Mouse (Mus musculus) forebrain, embryonic 16.5 days (tissue): ENCODE data around the gene Hnrnpul1. TPM values are rescaled to one million over a fixed set of nuclear protein-coding genes. Genes with fewer than 3 reads are reported as not detected.

ENCODE experiments used
- ATAC-seq: fragments of 200-750 bp; cut with Nextera tagmentation; 2 replicates; pipeline ENCODE4 v1.8.0; 2017; ENCODE audit warnings: mild to moderate bottlenecking, moderate library complexity
- H3K27ac ChIP-seq: fragments of 300-500 bp; sonication (generic); 2 replicates; pipeline ENCODE4 v1.5.1; 2014; ENCODE audit warnings: low read length, control low read depth
- H3K27me3 ChIP-seq: fragments of 300-500 bp; sonication (generic); replicated peaks from 2 replicates; pipeline ENCODE4 v1.6.1; 2014; ENCODE audit warnings: low read length; ENCODE audit not compliant: control insufficient read depth, insufficient read depth
- H3K36me3 ChIP-seq: fragments of 300-500 bp; sonication (generic); 2 replicates; pipeline ENCODE4 v1.6.1; 2014; ENCODE audit not compliant: control insufficient read depth, insufficient read depth
- H3K4me1 ChIP-seq: fragments of 300-500 bp; sonication (generic); replicated peaks from 2 replicates; pipeline ENCODE4 v1.6.1; 2014; ENCODE audit warnings: low read length; ENCODE audit not compliant: control insufficient read depth, insufficient read depth
- H3K4me2 ChIP-seq: fragments of 300-500 bp; sonication (generic); 2 replicates; pipeline ENCODE4 v1.6.1; 2014; ENCODE audit warnings: mild to moderate bottlenecking, low read length, control low read depth
- H3K4me3 ChIP-seq: fragments of 300-500 bp; sonication (generic); replicated peaks from 2 replicates; pipeline ENCODE4 v1.5.1; 2014; ENCODE audit warnings: mild to moderate bottlenecking, low read length, control low read depth
- H3K9ac ChIP-seq: fragments of 300-500 bp; sonication (generic); replicated peaks from 2 replicates; pipeline ENCODE4 v1.6.1; 2014; ENCODE audit warnings: low read depth, low read length, control low read depth
- H3K9me3 ChIP-seq: fragments of 300-500 bp; sonication (generic); 2 replicates; pipeline ENCODE4 v1.6.1; 2016; ENCODE audit warnings: low read length; ENCODE audit not compliant: control insufficient read depth
- WGBS: fragments of 180-500 bp; shearing (Covaris S2); extraction: QIAGEN DNeasy Blood & Tissue Kit; methylation state at CpG from one replicate; pipeline ENCODE4 v1.1.7; 2014; 5-methylcytosine and 5-hydroxymethylcytosine counted together
- polyA plus RNA-seq: library from polyadenylated mRNA; unstranded; fragments of >200 nt; fragmentation: Nextera tagmentation; extraction: Ambion mirVana; gene quantifications from 2 replicates; pipeline ENCODE4 v1.2.1, GENCODE M21; 2015

Gene Hnrnpul1
- polyA plus RNA-seq, 1 experiment from 2014 or later, result 44.2 TPM

GRCm38 (mm10) chr7:25756011-25756410 lies 1.5 kb upstream of the Hnrnpul1 start:
- 0% methylated on average over 18 of the region's 18 CpGs for WGBS
- Histone ChIP-seq H3K4me2 (peak overlapping the region; percentile 95), H3K9me3 (no peaks in the 10 kb centered on the region), H3K27me3 (no peaks in the 10 kb centered on the region), H3K36me3 (no peaks in the 10 kb centered on the region; the same call in 1 of the 2 replicates), H3K4me3 (peak overlapping the region; percentile 97), H3K27ac (peak overlapping the region; percentile 98), H3K9ac (peak overlapping the region; percentile 98), H3K4me1 (peaks cover 25% of the 10 kb centered on the region)
- peak; percentile 12; the same call in 1 of the 2 replicates for ATAC-seq

GRCm38 (mm10) chr7:25755468-25755833 lies 894 bp upstream of the Hnrnpul1 start:
- H3K4me3 ChIP-seq, result peak overlapping the region; percentile 97
- peak overlapping the region; percentile 98 for H3K27ac ChIP-seq
- ATAC-seq, result peak; percentile 59
- H3K9me3 ChIP-seq, result no peaks in the 10 kb centered on the region
- WGBS, result under 1% methylated on average over 15 of the region's 15 CpGs
- no peaks in the 10 kb centered on the region for H3K27me3 ChIP-seq
- peak overlapping the region; percentile 95 for H3K4me2 ChIP-seq
- peaks cover 3% of the 10 kb centered on the region; the same call in 1 of the 2 replicates for H3K36me3 ChIP-seq
- peaks cover 25% of the 10 kb centered on the region for H3K4me1 ChIP-seq
- peak overlapping the region; percentile 98 for H3K9ac ChIP-seq

DNA sequence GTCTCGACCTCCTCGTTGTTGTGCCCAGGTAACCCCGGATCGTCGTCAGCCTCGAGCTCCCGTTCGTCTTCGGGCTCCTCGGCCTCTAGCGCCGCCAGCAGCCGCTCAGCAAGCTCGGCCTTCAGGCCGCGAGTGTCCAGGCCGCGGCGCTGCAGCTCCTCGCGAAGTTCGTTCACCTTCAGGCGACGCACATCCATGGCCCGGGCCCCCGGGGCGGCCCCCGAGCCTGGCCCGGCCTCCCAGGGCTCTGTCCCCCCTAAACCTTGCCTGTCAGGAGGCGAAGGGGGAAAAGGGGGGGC lies 169 bp downstream of the Hnrnpul1 start:
- H3K27me3 ChIP-seq, result no peaks in the 10 kb centered on the region
- peaks cover 25% of the 10 kb centered on the region for H3K4me1 ChIP-seq
- H3K4me3 ChIP-seq, result peak overlapping the region; percentile 97
- no peaks in the 10 kb centered on the region for H3K9me3 ChIP-seq
- H3K9ac ChIP-seq, result peak overlapping the region; percentile 98
- ATAC-seq, result no peak
- H3K36me3 ChIP-seq, result peaks cover 6% of the 10 kb centered on the region
- H3K27ac ChIP-seq, result peak overlapping the region; percentile 98
- peak overlapping the region; percentile 96 for H3K4me2 ChIP-seq
- under 1% methylated on average over 30 of the region's 30 CpGs for WGBS

GRCm38 (mm10) chr7:25753643-25754438 lies 716 bp downstream of the Hnrnpul1 start:
- Histone ChIP-seq H3K27ac (peak overlapping the region; percentile 98), H3K4me2 (peak overlapping the region; percentile 96), H3K27me3 (no peaks in the 10 kb centered on the region), H3K9ac (peak overlapping the region; percentile 98), H3K4me3 (peak overlapping the region; percentile 97), H3K4me1 (peaks cover 25% of the 10 kb centered on the region), H3K36me3 (peaks cover 12% of the 10 kb centered on the region), H3K9me3 (no peaks in the 10 kb centered on the region)
- no peak for ATAC-seq
- under 1% methylated on average over 46 of the region's 46 CpGs for WGBS

DNA sequence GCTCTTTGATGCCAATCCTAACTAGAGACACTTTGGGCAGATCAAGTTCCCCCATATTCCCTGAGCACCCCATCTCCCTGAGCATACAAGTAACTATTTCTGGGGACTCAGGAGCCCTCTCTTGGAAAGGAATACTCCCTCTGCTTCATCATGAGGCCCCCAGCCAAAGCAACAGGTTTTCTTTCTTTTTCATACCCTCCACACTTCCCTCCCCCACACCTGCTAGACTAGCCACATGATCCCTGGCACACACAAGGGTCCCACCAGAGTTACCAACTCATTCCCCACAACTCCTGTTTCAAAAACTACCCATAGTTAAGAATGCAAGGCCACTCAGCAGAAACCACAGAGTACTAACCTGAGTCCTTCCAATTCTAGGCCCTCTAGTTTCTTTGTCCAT lies 1.5 kb downstream of the Hnrnpul1 start:
- no peak overlapping the region for H3K27ac ChIP-seq
- peak overlapping the region; percentile 96 for H3K4me2 ChIP-seq
- no peaks in the 10 kb centered on the region for H3K9me3 ChIP-seq
- peaks cover 18% of the 10 kb centered on the region for H3K36me3 ChIP-seq
- peaks cover 25% of the 10 kb centered on the region for H3K4me1 ChIP-seq
- no peak for ATAC-seq
- peak overlapping the region; percentile 97 for H3K4me3 ChIP-seq
- peak overlapping the region; percentile 98 for H3K9ac ChIP-seq
- no peaks in the 10 kb centered on the region for H3K27me3 ChIP-seq

- Histone ChIP-seq H3K9ac (no peak overlapping the region), H3K4me3 (no peak overlapping the region), H3K36me3 (peaks cover 70% of the 10 kb centered on the region), H3K9me3 (no peaks in the 10 kb centered on the region), H3K27ac (no peak overlapping the region), H3K27me3 (no peaks in the 10 kb centered on the region), H3K4me1 (peaks cover 3% of the 10 kb centered on the region), H3K4me2 (no peak overlapping the region)
- no peak for ATAC-seq
- WGBS, result 88% methylated on average over 3 of the region's 3 CpGs
Observed at GRCm38 (mm10) chr7:25746844-25747243, 7.7 kb downstream of the Hnrnpul1 start.

GRCm38 (mm10) chr7:25738277-25738676 lies 16.3 kb downstream of the Hnrnpul1 start:
- Histone ChIP-seq H3K27me3 (no peaks in the 10 kb centered on the region), H3K4me3 (no peak overlapping the region), H3K36me3 (peaks cover 73% of the 10 kb centered on the region), H3K4me1 (no peaks in the 10 kb centered on the region), H3K4me2 (no peak overlapping the region), H3K9ac (no peak overlapping the region), H3K27ac (no peak overlapping the region), H3K9me3 (no peaks in the 10 kb centered on the region)
- ATAC-seq, result no peak
- WGBS, result 88% methylated on average over 3 of the region's 3 CpGs

DNA sequence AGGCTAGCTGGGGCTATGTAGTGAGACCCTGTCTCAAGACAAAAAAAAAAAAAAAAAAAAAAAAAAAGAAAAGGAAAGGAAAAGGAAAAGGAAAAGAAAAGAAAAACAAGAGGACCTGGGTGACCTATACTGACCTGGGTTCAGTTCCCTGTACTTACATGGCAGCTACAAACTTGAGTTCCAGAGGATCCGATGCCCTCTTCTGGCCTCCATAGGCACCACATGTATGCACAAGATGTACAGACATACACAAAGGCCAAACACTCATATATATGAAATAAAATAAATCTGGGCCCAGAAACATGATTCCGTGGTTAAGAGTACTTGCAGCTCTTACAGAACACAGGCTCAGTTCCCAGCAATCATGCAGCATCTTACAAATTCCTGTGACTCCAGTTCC lies 17.6 kb downstream of the Hnrnpul1 start:
- H3K27me3 ChIP-seq, result no peaks in the 10 kb centered on the region
- no peak for ATAC-seq
- H3K4me3 ChIP-seq, result no peak overlapping the region
- H3K4me2 ChIP-seq, result no peak overlapping the region
- no peak overlapping the region for H3K27ac ChIP-seq
- no peak overlapping the region for H3K9ac ChIP-seq
- 91% methylated on average over 2 of the region's 2 CpGs for WGBS
- no peaks in the 10 kb centered on the region for H3K4me1 ChIP-seq
- H3K9me3 ChIP-seq, result no peaks in the 10 kb centered on the region
- H3K36me3 ChIP-seq, result peaks cover 77% of the 10 kb centered on the region

GRCm38 (mm10) chr7:25734991-25735390 lies 19.6 kb downstream of the Hnrnpul1 start:
- 74% methylated on average over 4 of the region's 4 CpGs for WGBS
- no peak overlapping the region for H3K9ac ChIP-seq
- peaks cover 78% of the 10 kb centered on the region for H3K36me3 ChIP-seq
- no peaks in the 10 kb centered on the region for H3K27me3 ChIP-seq
- H3K27ac ChIP-seq, result no peak overlapping the region
- no peaks in the 10 kb centered on the region for H3K4me1 ChIP-seq
- no peaks in the 10 kb centered on the region for H3K9me3 ChIP-seq
- H3K4me2 ChIP-seq, result no peak overlapping the region
- no peak for ATAC-seq
- no peak overlapping the region for H3K4me3 ChIP-seq
